Mouse (Mus musculus): ENCODE results near the gene 2310079G19Rik. TPM values are rescaled to one million over a fixed set of nuclear protein-coding genes. Genes with fewer than 3 reads are reported as not detected.

2310079G19Rik gene
- polyA plus RNA-seq (2012; ENCODE audit: low replicate concordance) = not detected in 2 replicates

DNA sequence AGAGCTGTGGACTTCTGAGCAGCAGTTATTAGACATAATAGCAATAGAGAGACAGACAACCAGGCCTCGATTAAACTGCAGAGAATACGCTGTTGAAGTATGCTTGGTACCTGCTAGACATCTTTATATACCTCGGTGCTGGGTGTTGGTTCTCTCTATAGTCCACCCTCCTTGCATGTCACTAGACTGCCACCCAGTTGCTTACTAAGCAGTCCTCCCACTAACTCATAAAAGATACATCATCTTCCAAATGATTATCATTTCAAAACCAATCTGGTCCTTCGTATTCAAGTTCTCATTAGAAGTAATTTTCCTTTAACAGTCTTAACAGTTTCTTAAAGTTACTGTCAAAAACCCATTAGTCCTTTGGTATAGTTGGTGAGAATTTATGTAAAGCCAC is at the start of gene 2310079G19Rik:
TSS of gene 2310079G19Rik (minus strand) at position 101 of the 400 bp plus-strand sequence.

DNA sequence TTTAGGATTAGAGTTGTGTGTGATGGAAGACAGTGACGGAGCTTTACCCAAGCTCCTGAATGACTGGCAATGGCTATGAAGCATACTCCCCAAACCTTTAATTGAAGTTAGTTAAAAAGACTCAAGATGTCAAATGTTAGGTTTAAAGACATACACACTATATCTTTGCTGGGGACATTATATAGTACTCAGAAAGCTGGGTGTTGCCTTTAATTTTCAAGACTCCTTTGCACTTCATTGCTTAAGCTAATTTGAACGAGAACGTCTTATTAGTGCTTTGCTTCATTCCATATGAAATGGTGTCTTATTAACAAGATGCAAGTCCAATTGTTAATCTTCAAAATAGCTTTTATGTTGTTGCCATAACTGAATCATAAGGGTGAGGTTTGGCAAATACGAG is 44.1 kb upstream of the 2310079G19Rik start, which contains the start of gene Krtap27-1:
TSS of gene Krtap27-1 (minus strand) at position 101 of the 400 bp plus-strand sequence.

DNA sequence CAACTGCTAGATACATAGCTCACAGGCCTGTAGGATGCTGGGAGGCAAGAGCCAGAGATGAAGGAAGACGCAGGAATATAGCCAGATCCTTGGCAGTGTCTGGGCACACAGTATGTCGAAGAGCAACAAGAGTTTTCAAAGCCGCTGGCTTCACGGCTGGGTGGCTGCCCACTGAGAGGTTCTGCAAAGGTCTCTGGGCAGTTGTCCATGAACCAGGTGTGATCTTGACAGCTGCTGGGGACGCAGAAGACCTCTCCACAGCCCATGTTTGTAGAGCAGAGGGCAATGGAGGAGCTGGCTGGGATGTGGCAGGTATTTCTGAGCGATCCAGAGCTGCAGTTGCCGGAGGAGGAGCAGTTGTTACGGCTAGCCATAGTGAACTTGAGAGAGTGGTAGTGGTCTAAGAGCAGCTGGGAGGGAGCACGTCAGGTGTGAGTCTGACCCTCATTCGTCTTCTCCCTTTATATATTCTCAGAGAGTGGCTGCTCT is 19.9 kb upstream of the 2310079G19Rik start, which contains the start of gene Krtap26-1:
TSS of gene Krtap26-1 (minus strand) at position 439 of the 489 bp plus-strand sequence.

DNA sequence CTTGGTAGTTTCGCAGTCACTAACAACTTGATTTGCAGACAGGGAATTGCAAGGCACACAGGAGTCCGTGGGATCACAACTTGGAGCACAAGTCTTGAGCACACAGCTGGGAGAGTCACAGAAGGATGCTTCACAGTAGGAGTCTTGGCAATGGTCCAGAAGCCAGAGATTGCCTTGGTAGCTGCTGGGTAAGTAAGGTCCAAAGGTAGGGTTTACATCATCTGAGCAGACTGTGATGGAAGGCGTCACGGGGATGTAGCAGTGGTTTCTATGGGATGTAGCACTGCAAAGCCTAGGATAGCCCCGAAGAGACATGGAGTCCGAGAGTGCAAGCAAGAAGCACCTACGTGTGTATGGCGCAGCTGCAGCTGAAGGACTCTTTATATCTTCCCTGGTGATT is 15.5 kb downstream of the 2310079G19Rik start, which contains the start of gene Krtap24-1:
TSS of gene Krtap24-1 (minus strand) at position 358 of the 400 bp plus-strand sequence.

Other genes starting within 250 kb of the 2310079G19Rik start
- gene Cldn17, start 120.7 kb downstream of the 2310079G19Rik start, polyA plus RNA-seq (2012; ENCODE audit: low replicate concordance) = not detected in 2 replicates
- gene Cldn8, start 64.5 kb downstream of the 2310079G19Rik start, polyA plus RNA-seq (2012; ENCODE audit: low replicate concordance) = not detected in 2 replicates
- not detected in 2 replicates for gene Krtap24-1, start 15.4 kb downstream of the 2310079G19Rik start, polyA plus RNA-seq (2012; ENCODE audit: low replicate concordance)
- gene Krtap26-1, start 20.1 kb upstream of the 2310079G19Rik start, polyA plus RNA-seq (2012; ENCODE audit: low replicate concordance) = not detected in 2 replicates
- gene Krtap27-1, start 44.0 kb upstream of the 2310079G19Rik start, polyA plus RNA-seq (2012; ENCODE audit: low replicate concordance) = not detected in 2 replicates
- not detected in 2 replicates for gene 2310061N02Rik, start 80.3 kb upstream of the 2310079G19Rik start, polyA plus RNA-seq (2012; ENCODE audit: low replicate concordance)
- not detected in 2 replicates for gene Krtap13-1, start 101.2 kb upstream of the 2310079G19Rik start, polyA plus RNA-seq (2012; ENCODE audit: low replicate concordance)
- not detected in 2 replicates for gene Krtap13, start 124.0 kb upstream of the 2310079G19Rik start, polyA plus RNA-seq (2012; ENCODE audit: low replicate concordance)
- gene 2310034C09Rik, start 131.2 kb upstream of the 2310079G19Rik start, polyA plus RNA-seq (2012; ENCODE audit: low replicate concordance) = not detected in 2 replicates
- gene 2310057N15Rik, start 146.5 kb upstream of the 2310079G19Rik start, polyA plus RNA-seq (2012; ENCODE audit: low replicate concordance) = not detected in 2 replicates
- gene Gm5965, start 150.2 kb upstream of the 2310079G19Rik start, polyA plus RNA-seq (2012; ENCODE audit: low replicate concordance) = not detected in 2 replicates
- gene Gm20741, start 184.6 kb upstream of the 2310079G19Rik start, polyA plus RNA-seq (2012; ENCODE audit: low replicate concordance) = not detected in 2 replicates
- gene Krtap15, start 192.5 kb upstream of the 2310079G19Rik start, polyA plus RNA-seq (2012; ENCODE audit: low replicate concordance) = not detected in 2 replicates
- gene Krtap14, start 198.5 kb upstream of the 2310079G19Rik start, polyA plus RNA-seq (2012; ENCODE audit: low replicate concordance) = not detected in 2 replicates
- gene Krtap19-1, start 241.7 kb upstream of the 2310079G19Rik start, polyA plus RNA-seq (2012; ENCODE audit: low replicate concordance) = not detected in 2 replicates
- gene Krtap19-2, start 246.6 kb upstream of the 2310079G19Rik start, polyA plus RNA-seq (2012; ENCODE audit: low replicate concordance) = not detected in 2 replicates

Data from leukemia stem cell, adult 10-12 weeks (primary cell).